Mouse (Mus musculus): ENCODE results near the gene Olfr508. TPM values are rescaled to one million over a fixed set of nuclear protein-coding genes. Genes with fewer than 3 reads are reported as not detected.
"Not testable (repeated sequence)": the region's sequence is repeated elsewhere in the genome, so short reads cannot be mapped to it uniquely, and the experiment has no call there.

The Olfr508 gene
- polyA plus RNA-seq (2012; rRNA removed) = not detected in 2 replicates
- polyA plus RNA-seq (2014; fragmentation: Nextera tagmentation; extraction: Ambion mirVana) = not detected in 2 replicates

- Histone ChIP-seq H3K27ac (replicated peaks; ENCODE audit: low read depth, low read length) (no peak within 1 kb of the TSS), H3K36me3 (ENCODE audit: control insufficient read depth, insufficient read depth, low read length) (no peaks in the 10 kb centered on the region), H3K9ac (ENCODE audit: low read depth, low read length, severe bottlenecking) (no peak within 1 kb of the TSS), H3K4me1 (ENCODE audit: control insufficient read depth, insufficient read depth, low read length) (no peaks in the 10 kb centered on the region), H3K9me3 (ENCODE audit: control insufficient read depth, low read length) (no peaks in the 10 kb centered on the region), H3K27me3 (ENCODE audit: control insufficient read depth, insufficient read depth, low read length) (no peaks in the 10 kb centered on the region), H3K4me3 (replicated peaks; ENCODE audit: low read length) (no peak within 1 kb of the TSS), H3K4me2 (replicated peaks; ENCODE audit: low read depth, low read length, severe bottlenecking) (no peak within 1 kb of the TSS)
- ATAC-seq (ENCODE audit: low FRiP score, low read depth) = no peak
- no peak for DNase-seq (ENCODE audit: low spot score)
- TF ChIP-seq POLR2A (IDR thresholded peaks at IDR 0.05; ENCODE audit: borderline replicate concordance, extremely low read depth, insufficient read depth, insufficient read length) = no peak
- 89% methylated on average over 3 of the region's 3 CpGs for WGBS
Measured at GRCm38 (mm10) chr7:108629694-108630093, at the start of gene Olfr508. Olfr508 (plus strand) TSS chr7:108629994.

DNA sequence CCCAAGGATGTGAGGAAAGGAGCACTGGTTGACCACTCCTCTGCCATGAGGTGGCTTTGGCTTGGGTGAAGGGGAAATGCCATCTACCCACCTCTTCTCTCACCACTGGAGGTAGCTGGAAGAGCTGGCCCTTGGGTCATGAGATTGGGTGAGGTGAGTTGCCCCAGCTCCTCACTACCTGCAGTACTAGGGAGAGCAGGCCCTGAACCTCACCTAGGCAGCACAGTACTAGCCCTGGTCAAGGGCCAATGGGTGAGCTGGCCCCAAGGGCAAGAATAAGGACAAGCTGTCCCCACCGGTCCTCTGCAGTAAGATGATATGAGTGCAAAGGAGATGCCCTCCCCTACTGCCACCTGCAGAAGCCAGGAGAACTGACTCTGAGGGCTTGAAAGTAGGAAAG lies 40.0 kb upstream of the Olfr508 start:
- Histone ChIP-seq H3K4me1 (ENCODE audit: control insufficient read depth, insufficient read depth, low read length) (no peaks in the 10 kb centered on the region), H3K36me3 (ENCODE audit: control insufficient read depth, insufficient read depth, low read length) (no peaks in the 10 kb centered on the region), H3K4me2 (replicated peaks; ENCODE audit: low read depth, low read length, severe bottlenecking) (no peak overlapping the region), H3K27ac (replicated peaks; ENCODE audit: low read depth, low read length) (no peak overlapping the region), H3K27me3 (ENCODE audit: control insufficient read depth, insufficient read depth, low read length) (no peaks in the 10 kb centered on the region), H3K9me3 (ENCODE audit: control insufficient read depth, low read length) (no peaks in the 10 kb centered on the region), H3K4me3 (replicated peaks; ENCODE audit: low read length) (no peak overlapping the region), H3K9ac (ENCODE audit: low read depth, low read length, severe bottlenecking) (no peak overlapping the region)
- WGBS = 78% methylated on average over 1 of the region's 1 CpGs
- ATAC-seq (ENCODE audit: low FRiP score, low read depth) (no peak), DNase-seq (ENCODE audit: low spot score) (no peak)
- no peak for TF ChIP-seq POLR2A (IDR thresholded peaks at IDR 0.05; ENCODE audit: borderline replicate concordance, extremely low read depth, insufficient read depth, insufficient read length)

DNA sequence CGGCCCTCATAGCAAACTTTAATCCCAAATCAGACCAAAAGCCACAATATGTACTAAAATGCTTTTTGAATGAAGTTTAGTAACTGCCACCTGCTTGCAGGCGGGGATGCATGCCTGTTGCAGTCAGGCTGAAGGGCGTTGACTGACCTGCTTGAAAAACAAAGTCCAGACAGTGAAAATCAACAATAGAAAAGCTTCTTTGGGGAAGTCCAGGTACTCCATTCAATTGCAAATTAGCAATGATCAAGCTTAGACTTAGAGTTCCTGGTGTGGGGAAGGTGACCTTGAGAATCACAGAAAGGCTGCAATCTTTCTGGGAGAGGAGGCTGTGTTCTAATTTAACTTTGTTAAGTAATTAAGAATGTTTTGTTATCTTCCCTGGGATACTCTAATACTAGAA lies 27.9 kb upstream of the Olfr508 start:
- WGBS = 81% methylated on average over 3 of the region's 3 CpGs
- not testable (repeated sequence) for H3K4me2 ChIP-seq (replicated peaks; ENCODE audit: low read depth, low read length, severe bottlenecking); H3K36me3 ChIP-seq (ENCODE audit: control insufficient read depth, insufficient read depth, low read length); H3K27me3 ChIP-seq (ENCODE audit: control insufficient read depth, insufficient read depth, low read length); H3K9me3 ChIP-seq (ENCODE audit: control insufficient read depth, low read length); H3K9ac ChIP-seq (ENCODE audit: low read depth, low read length, severe bottlenecking); H3K4me3 ChIP-seq (replicated peaks; ENCODE audit: low read length); DNase-seq (ENCODE audit: low spot score); ATAC-seq (ENCODE audit: low FRiP score, low read depth); H3K27ac ChIP-seq (replicated peaks; ENCODE audit: low read depth, low read length); H3K4me1 ChIP-seq (ENCODE audit: control insufficient read depth, insufficient read depth, low read length)

DNA sequence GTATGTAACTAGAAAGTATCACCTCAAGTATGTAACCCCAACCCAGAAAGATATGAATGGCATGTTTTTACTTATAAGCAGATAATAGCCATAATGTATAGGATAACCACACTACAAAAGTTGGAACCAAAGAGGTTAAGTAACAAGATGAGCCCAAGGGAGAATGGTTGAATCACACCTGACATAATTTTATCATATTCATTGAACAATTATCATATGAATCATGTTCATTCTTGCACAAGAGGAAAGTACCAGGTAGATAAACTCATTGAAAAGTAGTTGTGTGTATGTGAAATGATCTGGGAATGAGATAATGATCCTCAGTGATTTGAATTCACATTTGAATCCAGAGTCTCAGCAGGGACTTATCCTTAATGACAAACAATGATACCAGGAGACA lies 19.3 kb upstream of the Olfr508 start, which contains the start of gene Olfr506:
TSS of gene Olfr506 (plus strand) at position 301 of the 400 bp plus-strand sequence.
- no peak for TF ChIP-seq POLR2A (IDR thresholded peaks at IDR 0.05; ENCODE audit: borderline replicate concordance, extremely low read depth, insufficient read depth, insufficient read length)
- Histone ChIP-seq H3K36me3 (ENCODE audit: control insufficient read depth, insufficient read depth, low read length) (no peaks in the 10 kb centered on the region), H3K9ac (ENCODE audit: low read depth, low read length, severe bottlenecking) (no peak within 1 kb of the TSS), H3K4me2 (replicated peaks; ENCODE audit: low read depth, low read length, severe bottlenecking) (no peak within 1 kb of the TSS), H3K4me1 (ENCODE audit: control insufficient read depth, insufficient read depth, low read length) (no peaks in the 10 kb centered on the region), H3K27ac (replicated peaks; ENCODE audit: low read depth, low read length) (no peak within 1 kb of the TSS), H3K9me3 (ENCODE audit: control insufficient read depth, low read length) (no peaks in the 10 kb centered on the region), H3K27me3 (ENCODE audit: control insufficient read depth, insufficient read depth, low read length) (no peaks in the 10 kb centered on the region), H3K4me3 (replicated peaks; ENCODE audit: low read length) (no peak within 1 kb of the TSS)
- ATAC-seq (ENCODE audit: low FRiP score, low read depth) = no peak
- no peak for DNase-seq (ENCODE audit: low spot score)

DNA sequence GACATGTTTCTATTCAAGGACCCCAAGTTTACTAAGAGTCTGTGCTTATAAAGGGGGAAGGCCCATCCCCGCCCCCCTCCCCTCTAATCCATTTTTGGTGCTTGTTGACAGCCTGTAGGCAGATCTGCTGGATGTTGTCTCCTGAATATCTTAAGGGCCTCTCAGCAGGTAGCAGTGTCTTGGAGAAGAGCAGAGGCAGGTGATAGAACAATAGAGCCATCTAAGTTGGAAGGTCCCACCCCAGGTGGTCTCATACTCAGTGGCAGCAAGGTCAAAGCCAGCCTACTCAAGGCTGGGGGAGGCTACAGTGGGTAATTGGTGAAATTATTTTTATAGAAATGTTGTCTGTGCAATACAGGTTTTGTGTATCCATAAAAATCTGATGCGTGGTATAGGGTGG lies 15.7 kb upstream of the Olfr508 start:
- no peak overlapping the region for H3K4me2 ChIP-seq (replicated peaks; ENCODE audit: low read depth, low read length, severe bottlenecking)
- H3K27ac ChIP-seq (replicated peaks; ENCODE audit: low read depth, low read length) = no peak overlapping the region
- TF ChIP-seq POLR2A (IDR thresholded peaks at IDR 0.05; ENCODE audit: borderline replicate concordance, extremely low read depth, insufficient read depth, insufficient read length) = no peak
- DNase-seq (ENCODE audit: low spot score) = no peak
- no peak overlapping the region for H3K4me3 ChIP-seq (replicated peaks; ENCODE audit: low read length)
- 82% methylated on average over 2 of the region's 2 CpGs for WGBS
- H3K9me3 ChIP-seq (ENCODE audit: control insufficient read depth, low read length) = no peaks in the 10 kb centered on the region
- no peaks in the 10 kb centered on the region for H3K27me3 ChIP-seq (ENCODE audit: control insufficient read depth, insufficient read depth, low read length)
- H3K36me3 ChIP-seq (ENCODE audit: control insufficient read depth, insufficient read depth, low read length) = no peaks in the 10 kb centered on the region
- no peak overlapping the region for H3K9ac ChIP-seq (ENCODE audit: low read depth, low read length, severe bottlenecking)
- ATAC-seq (ENCODE audit: low FRiP score, low read depth) = no peak
- H3K4me1 ChIP-seq (ENCODE audit: control insufficient read depth, insufficient read depth, low read length) = no peaks in the 10 kb centered on the region

DNA sequence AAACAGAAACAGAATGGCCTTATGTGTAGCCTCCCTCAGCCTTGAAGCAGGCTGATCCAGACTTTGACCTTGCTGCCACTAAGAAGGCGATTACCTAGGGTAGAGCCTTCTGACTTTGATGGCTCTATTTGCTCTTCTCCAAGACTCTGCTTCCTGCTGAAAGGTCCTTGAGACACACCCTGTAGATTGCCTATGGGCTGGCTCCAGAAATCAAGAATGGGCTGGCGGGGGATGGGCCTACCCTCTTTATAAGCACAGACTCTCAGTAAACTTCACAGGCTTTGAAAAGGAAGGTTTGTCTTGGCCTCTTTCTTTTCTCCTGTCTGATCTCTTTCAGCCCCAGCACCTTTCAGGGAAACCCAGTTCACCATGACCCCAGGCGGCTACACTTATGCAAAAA lies 13.0 kb upstream of the Olfr508 start:
- not testable (repeated sequence) for DNase-seq (ENCODE audit: low spot score); H3K4me3 ChIP-seq (replicated peaks; ENCODE audit: low read length); H3K9me3 ChIP-seq (ENCODE audit: control insufficient read depth, low read length); H3K27ac ChIP-seq (replicated peaks; ENCODE audit: low read depth, low read length); ATAC-seq (ENCODE audit: low FRiP score, low read depth); H3K4me1 ChIP-seq (ENCODE audit: control insufficient read depth, insufficient read depth, low read length); H3K4me2 ChIP-seq (replicated peaks; ENCODE audit: low read depth, low read length, severe bottlenecking); H3K36me3 ChIP-seq (ENCODE audit: control insufficient read depth, insufficient read depth, low read length); H3K9ac ChIP-seq (ENCODE audit: low read depth, low read length, severe bottlenecking); H3K27me3 ChIP-seq (ENCODE audit: control insufficient read depth, insufficient read depth, low read length)
- WGBS = 62% methylated on average over 3 of the region's 3 CpGs
